Mouse (Mus musculus): ENCODE measurements around the gene Mpped2. TPM values are rescaled to one million over a fixed set of nuclear protein-coding genes. Genes with fewer than 3 reads are reported as not detected.

Mpped2 gene
- total and polyA plus RNA-seq, 3 experiments = 0.04 to 0.10 TPM; not detected in 1

- no peak overlapping the region for H3K9ac ChIP-seq (ENCODE audit: control insufficient read depth, low read depth, low read length, poor library complexity, severe bottlenecking)
- H3K36me3 ChIP-seq (ENCODE audit: control insufficient read depth in 1 of 2, insufficient read depth in 2 of 2, low read length in 2 of 2) = no peaks in the 10 kb centered on the region
- H3K4me3 ChIP-seq (ENCODE audit: control insufficient read depth in 1 of 2, insufficient read depth in 1 of 2, low read depth in 2 of 2, low read length in 2 of 2) = no peak overlapping the region
- DNase-seq (ENCODE audit: low read depth, low spot score) = no peak
- no peak overlapping the region for H3K27ac ChIP-seq (ENCODE audit: control insufficient read depth, low read depth, low read length)
- H3K79me2 ChIP-seq (ENCODE audit: control insufficient read depth, insufficient read depth, low read length, poor library complexity) = no peaks in the 10 kb centered on the region
- H3K9me3 ChIP-seq (replicated peaks; ENCODE audit: insufficient read depth, low read length) = no peaks in the 10 kb centered on the region
- H3K4me1 ChIP-seq (ENCODE audit: control insufficient read depth in 1 of 2, insufficient read depth in 2 of 2, low read length in 2 of 2) = no peaks in the 10 kb centered on the region
- no peaks in the 10 kb centered on the region; a peak in 1 of 4 replicates for H3K27me3 ChIP-seq (ENCODE audit: control insufficient read depth in 1 of 2, insufficient read depth in 2 of 2, low read length in 2 of 2)
- TF ChIP-seq USF1 (IDR thresholded peaks at IDR 0.05; ENCODE audit: low read depth, low read length) = no peak
Observed at GRCm38 (mm10) chr2:106789694-106790328, 96.7 kb downstream of the Mpped2 start.

- no peak for DNase-seq (ENCODE audit: low read depth, low spot score)
- Histone ChIP-seq H3K27ac (ENCODE audit: control insufficient read depth, low read depth, low read length) (no peak overlapping the region), H3K36me3 (ENCODE audit: control insufficient read depth in 1 of 2, insufficient read depth in 2 of 2, low read length in 2 of 2) (no peaks in the 10 kb centered on the region), H3K27me3 (ENCODE audit: control insufficient read depth in 1 of 2, insufficient read depth in 2 of 2, low read length in 2 of 2) (no peaks in the 10 kb centered on the region; a peak in 1 of 4 replicates), H3K4me1 (ENCODE audit: control insufficient read depth in 1 of 2, insufficient read depth in 2 of 2, low read length in 2 of 2) (no peaks in the 10 kb centered on the region), H3K79me2 (ENCODE audit: control insufficient read depth, insufficient read depth, low read length, poor library complexity) (no peaks in the 10 kb centered on the region), H3K4me3 (ENCODE audit: control insufficient read depth in 1 of 2, insufficient read depth in 1 of 2, low read depth in 2 of 2, low read length in 2 of 2) (no peak overlapping the region), H3K9ac (ENCODE audit: control insufficient read depth, low read depth, low read length, poor library complexity, severe bottlenecking) (no peak overlapping the region), H3K9me3 (replicated peaks; ENCODE audit: insufficient read depth, low read length) (no peaks in the 10 kb centered on the region)
- no peak for TF ChIP-seq POLR2A (IDR thresholded peaks at IDR 0.05; ENCODE audit: control insufficient read depth in 1 of 2, insufficient read depth in 1 of 2, low read depth in 1 of 2, low read length in 2 of 2, poor library complexity in 1 of 2)
- TF ChIP-seq TAL1 (IDR thresholded peaks at IDR 0.05; ENCODE audit: low read length) = no peak
- TF ChIP-seq BHLHE40 (IDR thresholded peaks at IDR 0.05; ENCODE audit: borderline replicate concordance, low read depth, low read length) = no peak
- TF ChIP-seq SMC3 (IDR thresholded peaks at IDR 0.05; ENCODE audit: low read depth, low read length) = no peak
- TF ChIP-seq HCFC1 (IDR thresholded peaks at IDR 0.05; ENCODE audit: low read depth, low read length) = no peak
- TF ChIP-seq GATA1 (IDR thresholded peaks at IDR 0.05; ENCODE audit: low read depth, low read length) = no peak
- TF ChIP-seq ZKSCAN1 (IDR thresholded peaks at IDR 0.05; ENCODE audit: low read depth, low read length) = no peak
- no peak for TF ChIP-seq ZMIZ1 (IDR thresholded peaks at IDR 0.05; ENCODE audit: low read depth, low read length)
- no peak for TF ChIP-seq MEF2A (IDR thresholded peaks at IDR 0.05; ENCODE audit: extremely low read depth, insufficient replicate concordance, low read depth, low read length, poor library complexity, severe bottlenecking)
- no peak for TF ChIP-seq GABPA (IDR thresholded peaks at IDR 0.05; ENCODE audit: low read depth, low read length)
- TF ChIP-seq TCF12 (IDR thresholded peaks at IDR 0.05; ENCODE audit: low read depth, low read length) = no peak
- TF ChIP-seq POLR2AphosphoS2 (IDR thresholded peaks at IDR 0.05; ENCODE audit: low read length) = no peak
- no peak for TF ChIP-seq MXI1 (IDR thresholded peaks at IDR 0.05; ENCODE audit: low read depth, low read length)
- no peak for TF ChIP-seq MAX (IDR thresholded peaks at IDR 0.05; ENCODE audit: low read length)
- TF ChIP-seq MYC (IDR thresholded peaks at IDR 0.05; ENCODE audit: low read depth, low read length) = no peak
- TF ChIP-seq RCOR1 (IDR thresholded peaks at IDR 0.05; ENCODE audit: low read depth, low read length) = no peak
- TF ChIP-seq ZC3H11A (IDR thresholded peaks at IDR 0.05; ENCODE audit: low read depth, low read length) = no peak
Observed at GRCm38 (mm10) chr2:106790329-106790701, 97.2 kb downstream of the Mpped2 start.
